Mouse (Mus musculus) forebrain, postnatal 0 days (tissue): ENCODE data around the gene Tbc1d10b. TPM values are rescaled to one million over a fixed set of nuclear protein-coding genes. Genes with fewer than 3 reads are reported as not detected.

Source experiments
- ATAC-seq: fragments of 200-750 bp; cut with Nextera tagmentation; 2 replicates; pipeline ENCODE4 v1.8.0; 2017; ENCODE audit warnings: mild to moderate bottlenecking, moderate library complexity
- DNase-seq: peaks from one replicate; pipeline ENCODE4 v3.0.0-alpha.2; 2015
- H3K27ac ChIP-seq: fragments of 300-500 bp; sonication (generic); 2 replicates; pipeline ENCODE4 v1.5.1; 2014; ENCODE audit warnings: low read depth, mild to moderate bottlenecking, antibody characterized with exemption, low read length, moderate library complexity, mixed read lengths
- H3K27me3 ChIP-seq: fragments of 300-500 bp; sonication (generic); 2 replicates; pipeline ENCODE4 v1.6.1; 2014; ENCODE audit warnings: mild to moderate bottlenecking, low read length, mixed read lengths; ENCODE audit not compliant: insufficient read depth
- H3K36me3 ChIP-seq: fragments of 300-500 bp; sonication (generic); 2 replicates; pipeline ENCODE4 v1.6.1; 2014; ENCODE audit warnings: mild to moderate bottlenecking, moderate library complexity; ENCODE audit not compliant: insufficient read depth
- H3K4me1 ChIP-seq: fragments of 300-500 bp; sonication (generic); 2 replicates; pipeline ENCODE4 v1.6.1; 2014; ENCODE audit warnings: antibody characterized with exemption; ENCODE audit not compliant: insufficient read depth
- H3K4me2 ChIP-seq: fragments of 300-500 bp; sonication (generic); 2 replicates; pipeline ENCODE4 v1.6.1; 2014; ENCODE audit warnings: low read depth, mild to moderate bottlenecking, moderate library complexity
- H3K4me3 ChIP-seq: fragments of 300-500 bp; sonication (generic); 2 replicates; pipeline ENCODE4 v1.5.1; 2014; ENCODE audit warnings: low read depth, low read length, mixed read lengths
- H3K9ac ChIP-seq: fragments of 300-500 bp; sonication (generic); 2 replicates; pipeline ENCODE4 v1.6.1; 2014; ENCODE audit warnings: mild to moderate bottlenecking
- H3K9me3 ChIP-seq: fragments of 300-500 bp; sonication (generic); 2 replicates; pipeline ENCODE4 v1.6.1; 2016; ENCODE audit warnings: low read length
- CTCF ChIP-seq: sonication (generic); IDR thresholded peaks from 2 replicates; pipeline ENCODE4 v1.5.1; 2016; ENCODE audit warnings: antibody characterized with exemption, control low read depth, low read depth
- WGBS: fragments of 180-500 bp; shearing (Covaris S2); extraction: QIAGEN DNeasy Blood & Tissue Kit; methylation state at CpG from one replicate; pipeline ENCODE4 v1.1.7; 2014; 5-methylcytosine and 5-hydroxymethylcytosine counted together
- polyA plus RNA-seq: library from polyadenylated mRNA; unstranded; fragments of >200 nt; fragmentation: Nextera tagmentation; extraction: Ambion mirVana; gene quantifications from 2 replicates; pipeline ENCODE4 v1.2.1, GENCODE M21; 2015
- total RNA-seq: library from RNA; depleted of rRNA; stranded (reverse); fragments of >200 nt; gene quantifications from 2 replicates; pipeline ENCODE4 v1.2.3, GENCODE M21; 2014; rRNA removed

The Tbc1d10b gene
- total and polyA plus RNA-seq, 2 experiments from 2014 or later = 24.8 to 68.7 TPM

- no peak for ATAC-seq
Observed at GRCm38 (mm10) chr7:127147901-127148300, 60.4 kb downstream of the Tbc1d10b start.

More at GRCm38 (mm10) chr7:127147901-127148300, 60.4 kb downstream of the Tbc1d10b start:
- H3K4me1 ChIP-seq = no peaks in the 10 kb centered on the region
- no peak for TF ChIP-seq CTCF
- H3K4me2 ChIP-seq = no peak overlapping the region
- DNase-seq = no peak
- H3K9me3 ChIP-seq = no peaks in the 10 kb centered on the region
- no peaks in the 10 kb centered on the region for H3K36me3 ChIP-seq
- WGBS = 77% methylated on average over 3 of the region's 3 CpGs
- H3K4me3 ChIP-seq = no peak overlapping the region
- no peak overlapping the region for H3K9ac ChIP-seq
- H3K27ac ChIP-seq = no peak overlapping the region
- H3K27me3 ChIP-seq = no peaks in the 10 kb centered on the region

Other genes with a start within 250 kb of the Tbc1d10b start
- gene Cdipt, start 232.6 kb downstream of the Tbc1d10b start, total RNA-seq = 120 and 158 TPM in 2 replicates
- gene Cdipt, start 232.6 kb downstream of the Tbc1d10b start, polyA plus RNA-seq = 134 and 137 TPM in 2 replicates
- not detected in 2 replicates for gene Cdiptos, start 232.4 kb downstream of the Tbc1d10b start, total RNA-seq
- gene Cdiptos, start 232.4 kb downstream of the Tbc1d10b start, polyA plus RNA-seq = 0.53 and 0.62 TPM in 2 replicates
- 4.8 and 6.9 TPM in 2 replicates for gene Mvp, start 193.8 kb downstream of the Tbc1d10b start, total RNA-seq
- 3.3 and 3.4 TPM in 2 replicates for gene Mvp, start 193.8 kb downstream of the Tbc1d10b start, polyA plus RNA-seq
- gene Pagr1b, start 192.0 kb downstream of the Tbc1d10b start, total RNA-seq = 3.8 TPM in 1 of 2 replicates, not detected in the other
- 1.0 TPM in 1 of 2 replicates, not detected in the other for gene Pagr1b, start 192.0 kb downstream of the Tbc1d10b start, polyA plus RNA-seq
- 19.2 and 21.9 TPM in 2 replicates for gene Pagr1a, start 191.1 kb downstream of the Tbc1d10b start, total RNA-seq
- 18.1 and 31.6 TPM in 2 replicates for gene Pagr1a, start 191.1 kb downstream of the Tbc1d10b start, polyA plus RNA-seq
- 49.1 and 53.6 TPM in 2 replicates for gene Gm42742, start 187.4 kb downstream of the Tbc1d10b start, total RNA-seq
- 36.7 and 42.2 TPM in 2 replicates for gene Gm42742, start 187.4 kb downstream of the Tbc1d10b start, polyA plus RNA-seq
- 68.2 and 77.8 TPM in 2 replicates for gene Prrt2, start 187.3 kb downstream of the Tbc1d10b start, total RNA-seq
- 84.1 and 84.3 TPM in 2 replicates for gene Prrt2, start 187.3 kb downstream of the Tbc1d10b start, polyA plus RNA-seq
- 176 and 200 TPM in 2 replicates for gene Maz, start 181.4 kb downstream of the Tbc1d10b start, total RNA-seq
- 69.5 and 73.9 TPM in 2 replicates for gene Maz, start 181.4 kb downstream of the Tbc1d10b start, polyA plus RNA-seq
- 6.2 and 6.5 TPM in 2 replicates for gene Kif22, start 166.0 kb downstream of the Tbc1d10b start, total RNA-seq
- 16.6 and 17.3 TPM in 2 replicates for gene Kif22, start 166.0 kb downstream of the Tbc1d10b start, polyA plus RNA-seq
- not detected in 2 replicates for gene Zg16, start 121.1 kb downstream of the Tbc1d10b start, total RNA-seq
- gene Zg16, start 121.1 kb downstream of the Tbc1d10b start, polyA plus RNA-seq = not detected in 2 replicates
- gene AI467606, start 117.1 kb downstream of the Tbc1d10b start, total RNA-seq = 1.4 and 1.5 TPM in 2 replicates
- gene AI467606, start 117.1 kb downstream of the Tbc1d10b start, polyA plus RNA-seq = 1.1 and 1.3 TPM in 2 replicates
- gene Qprt, start 86.2 kb downstream of the Tbc1d10b start, total RNA-seq = 0.54 and 0.90 TPM in 2 replicates
- gene Qprt, start 86.2 kb downstream of the Tbc1d10b start, polyA plus RNA-seq = 0.84 and 1.2 TPM in 2 replicates
- 0.14 and 0.15 TPM in 2 replicates for gene Spn, start 70.6 kb downstream of the Tbc1d10b start, total RNA-seq
- gene Spn, start 70.6 kb downstream of the Tbc1d10b start, polyA plus RNA-seq = 0.10 TPM in 1 of 2 replicates, not detected in the other
- gene Cd2bp2, start 12.4 kb downstream of the Tbc1d10b start, total RNA-seq = 89.9 and 131 TPM in 2 replicates
- 55.0 and 67.5 TPM in 2 replicates for gene Cd2bp2, start 12.4 kb downstream of the Tbc1d10b start, polyA plus RNA-seq
- 0.52 and 1.6 TPM in 2 replicates for gene Mylpf, start 422 bp upstream of the Tbc1d10b start, total RNA-seq
- 1.8 and 3.2 TPM in 2 replicates for gene Mylpf, start 422 bp upstream of the Tbc1d10b start, polyA plus RNA-seq
- gene Zfp553, start 24.6 kb upstream of the Tbc1d10b start, total RNA-seq = 34.3 and 46.6 TPM in 2 replicates
- gene Zfp553, start 24.6 kb upstream of the Tbc1d10b start, polyA plus RNA-seq = 29.8 and 35.9 TPM in 2 replicates
- 6.5 and 8.0 TPM in 2 replicates for gene Sept1, start 24.7 kb upstream of the Tbc1d10b start, total RNA-seq
- 5.6 and 6.7 TPM in 2 replicates for gene Sept1, start 24.7 kb upstream of the Tbc1d10b start, polyA plus RNA-seq
- 65.2 and 65.7 TPM in 2 replicates for gene Zfp771, start 35.8 kb upstream of the Tbc1d10b start, total RNA-seq
- gene Zfp771, start 35.8 kb upstream of the Tbc1d10b start, polyA plus RNA-seq = 75.1 and 75.9 TPM in 2 replicates
- gene Dctpp1, start 52.2 kb upstream of the Tbc1d10b start, total RNA-seq = 90.8 and 122 TPM in 2 replicates
- 138 and 183 TPM in 2 replicates for gene Dctpp1, start 52.2 kb upstream of the Tbc1d10b start, polyA plus RNA-seq
- gene Sephs2, start 65.6 kb upstream of the Tbc1d10b start, total RNA-seq = 73.0 and 78.0 TPM in 2 replicates
- 82.4 and 83.5 TPM in 2 replicates for gene Sephs2, start 65.6 kb upstream of the Tbc1d10b start, polyA plus RNA-seq
- gene Itgal, start 87.8 kb upstream of the Tbc1d10b start, total RNA-seq = 0.62 and 0.76 TPM in 2 replicates
- gene Itgal, start 87.8 kb upstream of the Tbc1d10b start, polyA plus RNA-seq = 0.56 and 0.59 TPM in 2 replicates
- 29.5 and 31.7 TPM in 2 replicates for gene Zfp768, start 137.1 kb upstream of the Tbc1d10b start, total RNA-seq
- gene Zfp768, start 137.1 kb upstream of the Tbc1d10b start, polyA plus RNA-seq = 9.8 and 10.0 TPM in 2 replicates
- 8.5 and 9.2 TPM in 2 replicates for gene Zfp747, start 167.6 kb upstream of the Tbc1d10b start, total RNA-seq
- gene Zfp747, start 167.6 kb upstream of the Tbc1d10b start, polyA plus RNA-seq = 2.9 and 4.7 TPM in 2 replicates
- gene 9130019O22Rik, start 178.7 kb upstream of the Tbc1d10b start, total RNA-seq = 3.2 and 4.6 TPM in 2 replicates
- 0.89 and 1.3 TPM in 2 replicates for gene 9130019O22Rik, start 178.7 kb upstream of the Tbc1d10b start, polyA plus RNA-seq
- gene E430018J23Rik, start 185.2 kb upstream of the Tbc1d10b start, total RNA-seq = 10.2 and 13.5 TPM in 2 replicates
- 1.7 and 2.4 TPM in 2 replicates for gene E430018J23Rik, start 185.2 kb upstream of the Tbc1d10b start, polyA plus RNA-seq
- gene Zfp764, start 198.4 kb upstream of the Tbc1d10b start, total RNA-seq = 5.9 and 7.2 TPM in 2 replicates
- 1.7 and 3.2 TPM in 2 replicates for gene Zfp764, start 198.4 kb upstream of the Tbc1d10b start, polyA plus RNA-seq
- 18.3 and 20.8 TPM in 2 replicates for gene Zfp688, start 213.6 kb upstream of the Tbc1d10b start, total RNA-seq
- 32.0 and 34.0 TPM in 2 replicates for gene Zfp688, start 213.6 kb upstream of the Tbc1d10b start, polyA plus RNA-seq
- 10.0 and 11.5 TPM in 2 replicates for gene Zfp689, start 240.7 kb upstream of the Tbc1d10b start, total RNA-seq
- gene Zfp689, start 240.7 kb upstream of the Tbc1d10b start, polyA plus RNA-seq = 6.7 and 9.0 TPM in 2 replicates